Mouse (Mus musculus): ENCODE measurements around the gene Aass.

Gene Aass

DNA sequence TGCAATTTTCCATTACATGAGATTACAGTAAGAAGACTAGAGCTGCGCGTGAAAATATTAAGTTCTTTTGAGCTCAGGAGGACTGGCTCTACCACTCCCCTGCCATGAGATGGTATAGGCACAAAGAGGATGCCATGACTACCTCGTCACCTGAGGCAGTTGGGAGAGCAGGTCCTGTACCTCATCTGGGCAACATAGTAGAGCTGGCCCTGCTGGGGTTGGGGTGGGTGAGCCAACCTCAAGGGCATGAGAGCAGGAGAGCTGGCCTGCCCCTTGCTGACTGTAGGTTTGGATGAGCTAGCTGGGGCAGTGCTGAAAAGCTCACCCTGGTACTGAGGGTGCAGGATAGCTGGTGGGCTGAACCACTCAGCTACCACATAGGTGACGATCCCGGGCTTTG is 77.1 kb downstream of the Aass start:
- in situ Hi-C loops (cut with MboI, MseI): no loop called here

DNA sequence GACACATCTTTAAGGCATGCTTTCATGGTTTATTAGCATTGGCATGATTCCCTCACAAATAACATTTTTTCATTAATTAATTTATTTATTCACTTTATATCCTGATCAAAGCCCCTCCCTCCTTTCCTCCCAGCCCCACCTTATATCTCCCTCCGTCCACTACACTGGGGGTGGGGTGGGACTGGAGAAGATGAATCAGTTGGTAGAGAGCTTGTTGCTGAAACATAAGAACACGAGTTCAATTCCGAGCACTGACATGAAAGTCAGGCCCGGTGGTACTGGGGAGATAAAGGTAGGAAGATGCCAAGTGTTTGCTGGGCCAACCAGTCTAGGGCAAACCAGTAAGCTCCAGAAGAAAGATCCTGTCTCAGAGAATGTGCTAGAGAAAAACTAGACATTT is 84.0 kb downstream of the Aass start:
- in situ Hi-C loops (cut with MboI, MseI): loop anchor here in 1 of 2 experiments (10.0 kb wide), 1 partner anchor 1836 kb away; no protein-coding TSS in a partner anchor

DNA sequence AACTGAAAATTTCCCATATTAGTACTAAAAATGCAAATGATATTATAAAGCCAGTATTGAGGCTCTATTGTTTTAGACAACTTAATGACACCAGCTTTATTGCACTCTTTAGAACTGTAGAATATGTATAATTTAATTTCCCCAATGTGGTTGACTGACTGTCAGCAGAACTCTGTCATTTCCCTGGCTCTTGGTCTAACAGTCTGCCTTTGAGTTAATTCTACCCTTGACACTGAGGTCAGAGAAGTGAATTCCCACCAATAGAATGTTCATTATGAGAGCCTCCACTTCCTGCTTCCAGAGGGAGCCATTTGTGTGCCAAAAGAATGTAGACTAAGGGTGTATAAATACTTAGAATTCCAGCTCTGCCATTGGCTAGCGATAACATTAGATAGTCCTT is 104.5 kb downstream of the Aass start:
- in situ Hi-C loops (cut with MboI, MseI): loop anchor here (10.0 kb wide), 2 partner anchors 1267 to 1967 kb away; no protein-coding TSS in a partner anchor

Measured in T-helper 17 cell (primary cell).